Mouse (Mus musculus) heart, embryonic 12.5 days (tissue): ENCODE measurements around the gene Kcmf1. TPM values are rescaled to one million over a fixed set of nuclear protein-coding genes. Genes with fewer than 3 reads are reported as not detected.

Experiments used
- ATAC-seq: fragments of 200-750 bp; cut with Nextera tagmentation; 2 replicates; pipeline ENCODE4 v1.8.0; 2017; ENCODE audit warnings: moderate TSS enrichment, moderate library complexity; ENCODE audit not compliant: insufficient number of reproducible peaks, low FRiP score
- H3K27ac ChIP-seq: fragments of 300-500 bp; sonication (generic); 2 replicates; pipeline ENCODE4 v1.5.1; 2016; ENCODE audit warnings: mild to moderate bottlenecking, moderate library complexity; ENCODE audit not compliant: poor library complexity, severe bottlenecking
- H3K27me3 ChIP-seq: fragments of 300-500 bp; sonication (generic); replicated peaks from 2 replicates; pipeline ENCODE4 v1.6.1; 2016; ENCODE audit warnings: mild to moderate bottlenecking, moderate library complexity
- H3K36me3 ChIP-seq: fragments of 300-500 bp; sonication (generic); 2 replicates; pipeline ENCODE4 v1.6.1; 2016; ENCODE audit warnings: mild to moderate bottlenecking, moderate library complexity
- H3K4me1 ChIP-seq: fragments of 300-500 bp; sonication (generic); replicated peaks from 2 replicates; pipeline ENCODE4 v1.6.1; 2016; ENCODE audit warnings: mild to moderate bottlenecking
- H3K4me2 ChIP-seq: fragments of 300-500 bp; sonication (generic); 2 replicates; pipeline ENCODE4 v1.6.1; 2016; ENCODE audit warnings: mild to moderate bottlenecking, moderate library complexity
- H3K4me3 ChIP-seq: fragments of 300-500 bp; sonication (generic); 2 replicates; pipeline ENCODE4 v1.5.1; 2016; ENCODE audit warnings: mild to moderate bottlenecking
- H3K9ac ChIP-seq: fragments of 300-500 bp; sonication (generic); 2 replicates; pipeline ENCODE4 v1.6.1; 2016; ENCODE audit warnings: mild to moderate bottlenecking, moderate library complexity
- H3K9me3 ChIP-seq: fragments of 300-500 bp; sonication (generic); replicated peaks from 2 replicates; pipeline ENCODE4 v1.6.1; 2016; ENCODE audit warnings: mild to moderate bottlenecking, moderate library complexity
- WGBS: fragments of 180-500 bp; shearing (Covaris S2); methylation state at CpG from one replicate; pipeline ENCODE4 v1.1.7; 2016; 5-methylcytosine and 5-hydroxymethylcytosine counted together
- polyA plus RNA-seq: library from polyadenylated mRNA; unstranded; fragments of >200 nt; fragmentation: Nextera tagmentation; extraction: Ambion mirVana; gene quantifications from 2 replicates; pipeline ENCODE4 v1.2.1, GENCODE M21; 2016

The Kcmf1 gene
- polyA plus RNA-seq, 1 experiment from 2014 or later, result 50.8 TPM

GRCm38 (mm10) chr6:72899201-72899780 lies 488 bp downstream of the Kcmf1 start:
- ATAC-seq, result peak; percentile 83
- H3K27me3 ChIP-seq, result no peaks in the 10 kb centered on the region
- peak overlapping the region; percentile 100 for H3K9ac ChIP-seq
- peaks cover 4% of the 10 kb centered on the region; the same call in 1 of the 2 replicates for H3K36me3 ChIP-seq
- H3K4me1 ChIP-seq, result peaks cover 37% of the 10 kb centered on the region
- peak overlapping the region; percentile 77 for H3K4me2 ChIP-seq
- no peaks in the 10 kb centered on the region for H3K9me3 ChIP-seq
- peak overlapping the region; percentile 99 for H3K4me3 ChIP-seq
- H3K27ac ChIP-seq, result peak overlapping the region; percentile 98
- 1% methylated on average over 55 of the region's 85 CpGs for WGBS

GRCm38 (mm10) chr6:72898244-72899200 lies 1.3 kb downstream of the Kcmf1 start:
- peak overlapping the region; percentile 98 for H3K27ac ChIP-seq
- WGBS, result 1% methylated on average over 69 of the region's 71 CpGs
- no peaks in the 10 kb centered on the region for H3K9me3 ChIP-seq
- H3K4me1 ChIP-seq, result peaks cover 43% of the 10 kb centered on the region
- peak overlapping the region; percentile 77 for H3K4me2 ChIP-seq
- H3K9ac ChIP-seq, result peak overlapping the region; percentile 100
- ATAC-seq, result peak; percentile 63
- peak overlapping the region; percentile 99 for H3K4me3 ChIP-seq
- peaks cover 4% of the 10 kb centered on the region; the same call in 1 of the 2 replicates for H3K36me3 ChIP-seq
- no peaks in the 10 kb centered on the region for H3K27me3 ChIP-seq

GRCm38 (mm10) chr6:72895000-72895399 lies 4.8 kb downstream of the Kcmf1 start:
- Histone ChIP-seq H3K4me3 (no peak overlapping the region), H3K36me3 (peaks cover 4% of the 10 kb centered on the region; the same call in 1 of the 2 replicates), H3K4me2 (0 out of 2 replicates have a peak overlapping the region, but pooled peaks have one; percentile 18), H3K27ac (peak overlapping the region; percentile 51), H3K9me3 (no peaks in the 10 kb centered on the region), H3K9ac (no peak overlapping the region), H3K4me1 (peaks cover 37% of the 10 kb centered on the region), H3K27me3 (no peaks in the 10 kb centered on the region)
- 51% methylated on average over 3 of the region's 3 CpGs for WGBS
- no peak for ATAC-seq

GRCm38 (mm10) chr6:72891238-72891637 lies 8.5 kb downstream of the Kcmf1 start:
- H3K27me3 ChIP-seq, result no peaks in the 10 kb centered on the region
- 91% methylated on average over 2 of the region's 2 CpGs for WGBS
- no peak overlapping the region for H3K4me3 ChIP-seq
- H3K27ac ChIP-seq, result no peak overlapping the region
- no peak for ATAC-seq
- H3K4me2 ChIP-seq, result no peak overlapping the region
- H3K9ac ChIP-seq, result no peak overlapping the region
- peaks cover 35% of the 10 kb centered on the region for H3K4me1 ChIP-seq
- no peaks in the 10 kb centered on the region for H3K9me3 ChIP-seq
- H3K36me3 ChIP-seq, result peaks cover 15% of the 10 kb centered on the region

GRCm38 (mm10) chr6:72888655-72889054 lies 11.1 kb downstream of the Kcmf1 start:
- H3K27ac ChIP-seq, result no peak overlapping the region
- no peaks in the 10 kb centered on the region for H3K9me3 ChIP-seq
- H3K36me3 ChIP-seq, result peaks cover 12% of the 10 kb centered on the region
- 54% methylated on average over 2 of the region's 2 CpGs for WGBS
- H3K27me3 ChIP-seq, result no peaks in the 10 kb centered on the region
- peaks cover 21% of the 10 kb centered on the region for H3K4me1 ChIP-seq
- ATAC-seq, result no peak
- no peak overlapping the region for H3K4me3 ChIP-seq
- H3K4me2 ChIP-seq, result no peak overlapping the region
- H3K9ac ChIP-seq, result no peak overlapping the region

- WGBS, result 88% methylated on average over 1 of the region's 1 CpGs
- Histone ChIP-seq H3K4me2 (no peak overlapping the region), H3K4me1 (peaks cover 43% of the 10 kb centered on the region), H3K27ac (no peak overlapping the region), H3K9me3 (no peaks in the 10 kb centered on the region), H3K27me3 (no peaks in the 10 kb centered on the region), H3K36me3 (peaks cover 12% of the 10 kb centered on the region), H3K9ac (no peak overlapping the region), H3K4me3 (no peak overlapping the region)
- ATAC-seq, result no peak
These were observed 14.5 kb downstream of the Kcmf1 start for GRCm38 (mm10) chr6:72885268-72885667.

- 68% methylated on average over 3 of the region's 3 CpGs for WGBS
- Histone ChIP-seq H3K27me3 (no peaks in the 10 kb centered on the region), H3K4me2 (no peak overlapping the region), H3K4me3 (no peak overlapping the region), H3K9ac (no peak overlapping the region), H3K4me1 (peaks cover 44% of the 10 kb centered on the region), H3K9me3 (no peaks in the 10 kb centered on the region), H3K36me3 (peaks cover 12% of the 10 kb centered on the region), H3K27ac (no peak overlapping the region)
- no peak for ATAC-seq
These were observed 15.0 kb downstream of the Kcmf1 start for GRCm38 (mm10) chr6:72884767-72885166.

- 72% methylated on average over 8 of the region's 8 CpGs for WGBS
- H3K9ac ChIP-seq, result no peak overlapping the region
- H3K9me3 ChIP-seq, result no peaks in the 10 kb centered on the region
- ATAC-seq, result no peak; the same call in 1 of the 2 replicates
- 0 out of 2 replicates have a peak overlapping the region, but pooled peaks have one; percentile 2 for H3K27ac ChIP-seq
- H3K36me3 ChIP-seq, result peaks cover 3% of the 10 kb centered on the region
- H3K4me2 ChIP-seq, result no peak overlapping the region
- peaks cover 54% of the 10 kb centered on the region for H3K4me1 ChIP-seq
- H3K27me3 ChIP-seq, result no peaks in the 10 kb centered on the region
- no peak overlapping the region for H3K4me3 ChIP-seq
These were observed 16.9 kb downstream of the Kcmf1 start for GRCm38 (mm10) chr6:72882661-72883458.

GRCm38 (mm10) chr6:72882222-72882621 lies 17.6 kb downstream of the Kcmf1 start:
- Histone ChIP-seq H3K27ac (no peak overlapping the region), H3K9ac (no peak overlapping the region), H3K4me1 (peaks cover 51% of the 10 kb centered on the region), H3K4me3 (no peak overlapping the region), H3K27me3 (no peaks in the 10 kb centered on the region), H3K4me2 (no peak overlapping the region), H3K9me3 (no peaks in the 10 kb centered on the region), H3K36me3 (peaks cover 3% of the 10 kb centered on the region)
- 90% methylated on average over 3 of the region's 3 CpGs for WGBS
- no peak for ATAC-seq

GRCm38 (mm10) chr6:72881619-72881979 lies 18.2 kb downstream of the Kcmf1 start:
- peak; percentile 33; the same call in 1 of the 2 replicates for ATAC-seq
- Histone ChIP-seq H3K4me2 (peak overlapping the region; percentile 35; the same call in 1 of the 2 replicates), H3K4me1 (peaks cover 45% of the 10 kb centered on the region), H3K4me3 (no peak overlapping the region), H3K27me3 (no peaks in the 10 kb centered on the region), H3K27ac (no peak overlapping the region), H3K9ac (no peak overlapping the region), H3K9me3 (no peaks in the 10 kb centered on the region), H3K36me3 (no peaks in the 10 kb centered on the region; the same call in 1 of the 2 replicates)
- WGBS, result 52% methylated on average over 1 of the region's 1 CpGs
